Mouse (Mus musculus): ENCODE data around the gene Myadm.
"Not testable (repeated sequence)": the region's sequence is repeated elsewhere in the genome, so short reads cannot be mapped to it uniquely, and the experiment has no call there.

Gene Myadm

DNA sequence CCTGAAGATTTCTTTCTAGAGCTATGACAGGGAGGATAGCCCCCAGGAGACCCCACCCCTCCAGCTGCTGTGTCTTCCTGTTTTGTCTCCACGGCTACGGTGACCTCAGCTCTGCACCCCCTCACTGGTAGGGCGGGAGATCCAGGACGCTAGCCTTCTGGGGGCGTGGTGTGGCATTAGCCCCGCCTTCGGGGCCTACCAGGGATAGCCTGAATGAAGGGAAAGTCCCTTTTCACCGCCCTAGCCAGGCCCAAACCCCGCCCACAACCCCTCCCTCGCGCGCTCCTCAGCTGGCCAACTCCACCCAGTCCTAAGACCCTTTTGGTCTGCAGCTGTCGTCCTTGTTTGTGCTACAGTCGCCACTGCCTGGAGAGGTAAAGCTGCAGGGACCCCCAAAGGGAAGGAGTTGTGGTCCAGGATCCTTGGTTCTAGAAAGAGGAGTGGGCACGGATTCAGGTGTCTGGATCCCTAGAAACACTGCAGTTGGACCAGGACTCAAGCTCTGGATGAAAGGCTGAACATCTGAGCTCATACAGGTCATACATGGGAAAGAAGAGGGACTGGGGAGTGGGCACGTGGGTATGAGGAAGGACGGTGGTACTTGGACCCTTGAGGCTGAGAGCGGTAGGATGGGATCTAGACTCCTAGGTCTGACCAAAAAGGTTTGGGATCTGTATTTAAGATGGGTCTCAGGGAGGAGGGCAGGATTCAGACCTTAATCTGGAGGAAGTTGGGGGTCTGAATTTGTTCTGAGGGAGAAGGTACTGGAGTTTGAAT, 1.6 kb downstream of the Myadm start:
- DNase-seq (ENCODE audit: low read depth): peak; percentile 71

DNA sequence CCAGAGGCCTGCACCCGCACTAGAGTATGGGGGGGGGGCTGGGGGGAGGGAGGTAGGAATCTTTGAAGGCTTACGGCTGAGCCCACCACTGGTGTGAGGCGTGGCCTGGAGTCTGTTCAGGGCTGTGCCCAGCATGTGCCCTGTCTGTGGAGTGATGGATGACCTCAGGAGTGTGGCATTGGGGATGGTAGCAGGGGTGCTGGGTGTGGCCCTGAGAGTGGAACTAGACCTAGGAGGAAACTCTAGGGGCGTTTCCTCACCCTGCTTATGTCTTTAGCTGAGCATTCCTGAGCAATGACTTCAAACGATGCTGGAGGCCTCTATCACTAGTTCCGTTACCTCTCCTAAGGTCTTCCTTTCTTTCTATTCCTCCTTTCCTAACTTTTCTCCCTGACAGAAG, 2.3 kb downstream of the Myadm start:
- DNase-seq (ENCODE audit: low read depth): no peak

DNA sequence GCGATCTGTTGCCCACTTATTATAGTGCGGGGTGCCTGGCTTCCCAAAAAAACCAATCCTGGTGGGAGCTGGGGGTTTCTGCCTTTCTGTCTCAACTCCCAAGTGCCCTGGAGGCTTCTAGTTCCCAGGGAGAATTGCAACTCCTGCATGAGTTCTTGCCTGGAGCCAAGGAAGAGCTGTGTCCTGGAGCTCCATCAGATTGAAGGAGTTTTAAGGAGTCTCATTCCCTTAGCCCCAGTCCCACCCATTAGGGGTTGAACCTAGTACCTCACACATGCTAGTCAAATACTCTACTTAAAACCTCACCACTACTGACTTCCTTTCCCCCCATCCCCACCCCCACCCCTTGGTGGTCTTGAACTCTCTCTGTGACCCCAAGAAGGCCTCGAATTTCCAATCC, 2.9 kb downstream of the Myadm start:
- no peak for DNase-seq (ENCODE audit: low read depth)

DNA sequence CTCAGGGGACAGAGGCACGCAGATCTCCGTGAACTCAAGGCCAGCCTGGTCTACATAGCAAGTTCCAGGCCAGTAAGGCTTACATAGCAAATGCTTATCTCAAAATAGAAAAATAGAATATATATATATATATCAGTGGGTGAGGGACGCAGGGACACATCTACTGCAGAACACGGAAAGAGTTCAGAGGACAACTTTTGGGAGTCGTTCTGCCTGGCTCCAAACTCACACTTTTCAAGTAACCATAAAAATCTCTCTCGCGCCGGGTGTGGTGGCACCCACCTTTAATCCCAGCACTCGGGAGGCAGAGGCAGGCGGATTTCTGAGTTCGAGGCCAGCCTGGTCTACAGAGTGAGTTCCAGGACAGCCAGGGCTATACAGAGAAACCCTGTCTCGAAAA, 3.4 kb downstream of the Myadm start:
- DNase-seq (ENCODE audit: low read depth): not testable (repeated sequence)

DNA sequence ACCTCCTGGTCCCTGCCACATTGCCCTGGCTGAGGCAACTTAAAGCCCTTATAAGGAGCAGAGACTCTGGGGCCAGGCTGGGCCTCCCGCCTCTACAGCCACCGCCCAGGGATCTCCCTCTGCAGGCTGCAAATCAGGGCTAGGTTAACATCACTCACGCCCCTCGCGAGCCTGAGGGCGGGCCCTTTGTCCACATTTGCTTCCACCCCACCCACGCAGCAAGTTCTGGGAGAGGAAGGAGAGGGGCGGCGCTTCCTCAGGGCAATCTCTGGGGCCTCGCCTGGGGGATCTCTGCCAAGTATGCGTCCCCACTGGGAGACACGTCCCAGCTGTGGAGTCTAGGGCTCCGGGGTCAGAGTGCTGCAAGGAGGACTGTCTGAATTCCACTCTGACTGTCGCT, 3.9 kb downstream of the Myadm start:
- DNase-seq (ENCODE audit: low read depth): no peak

DNA sequence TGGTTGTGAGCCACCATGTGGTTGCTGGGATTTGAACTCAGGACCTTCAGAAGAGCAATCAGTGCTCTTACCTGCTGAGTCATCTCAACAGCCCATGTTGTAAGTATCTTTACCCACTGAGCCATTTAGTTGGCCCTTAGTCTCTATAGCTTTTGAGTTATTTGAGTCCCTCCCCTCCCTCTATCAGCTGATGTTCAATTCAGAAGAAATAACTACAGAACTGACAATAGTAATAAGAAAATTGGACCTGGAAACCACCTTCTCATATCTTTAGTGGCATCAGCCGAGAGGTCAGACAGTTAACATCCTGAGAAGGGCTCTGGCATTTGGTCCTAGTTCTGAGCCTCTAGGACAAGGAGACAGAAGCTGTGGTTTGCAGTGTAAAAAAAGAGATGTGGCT, 5.9 kb downstream of the Myadm start:
- DNase-seq (ENCODE audit: low read depth): no peak

DNA sequence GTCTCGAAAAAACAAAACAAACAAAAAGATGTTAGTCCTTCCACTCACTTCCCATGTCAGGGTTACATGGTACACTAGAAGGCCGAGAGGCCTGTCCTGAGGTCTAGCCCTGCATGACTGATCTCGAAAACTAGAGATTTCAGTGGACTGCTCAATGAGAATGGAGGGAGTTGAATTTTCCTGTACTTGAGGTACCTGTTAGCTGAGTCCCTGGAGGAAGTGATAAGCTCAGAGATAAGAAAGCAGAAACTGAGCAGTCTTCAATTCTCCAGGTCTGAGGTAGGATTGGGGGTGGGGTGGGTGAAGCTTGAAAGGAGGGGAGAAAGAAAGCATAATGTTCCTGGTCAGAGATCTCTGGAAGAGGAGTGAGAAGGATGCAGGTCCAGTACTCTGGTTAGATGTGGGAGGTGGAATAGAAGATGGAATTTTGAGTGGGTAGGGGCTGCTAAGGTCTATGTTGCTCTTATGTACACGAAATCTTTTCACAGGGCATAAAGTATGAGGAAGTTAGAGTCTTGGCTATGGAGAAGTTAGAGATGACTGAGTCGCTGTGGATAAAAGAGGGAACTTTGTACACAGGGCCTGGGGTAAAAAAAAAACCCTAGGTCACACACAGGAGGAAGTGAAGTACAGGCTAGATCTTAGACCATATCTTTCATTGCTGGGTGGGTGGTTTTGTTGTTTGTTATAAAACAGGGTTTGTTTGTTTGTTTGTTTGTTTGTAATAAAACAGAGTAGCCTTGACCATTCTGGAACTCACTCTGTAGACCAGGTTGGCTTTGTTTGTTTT, 6.6 kb downstream of the Myadm start:
- no peak for DNase-seq (ENCODE audit: low read depth)

DNA sequence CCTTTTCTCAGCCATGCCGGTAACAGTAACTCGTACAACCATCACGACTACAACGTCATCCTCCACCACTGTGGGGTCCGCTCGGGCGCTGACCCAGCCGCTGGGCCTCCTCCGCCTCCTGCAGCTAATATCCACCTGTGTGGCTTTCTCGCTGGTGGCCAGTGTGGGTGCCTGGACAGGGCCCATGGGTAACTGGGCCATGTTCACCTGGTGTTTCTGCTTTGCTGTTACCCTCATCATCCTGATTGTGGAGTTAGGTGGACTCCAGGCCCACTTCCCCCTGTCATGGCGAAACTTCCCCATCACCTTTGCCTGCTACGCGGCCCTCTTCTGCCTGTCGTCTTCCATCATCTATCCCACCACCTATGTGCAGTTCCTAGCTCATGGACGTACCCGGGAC, 7.8 kb downstream of the Myadm start:
- no peak for DNase-seq (ENCODE audit: low read depth)

DNA sequence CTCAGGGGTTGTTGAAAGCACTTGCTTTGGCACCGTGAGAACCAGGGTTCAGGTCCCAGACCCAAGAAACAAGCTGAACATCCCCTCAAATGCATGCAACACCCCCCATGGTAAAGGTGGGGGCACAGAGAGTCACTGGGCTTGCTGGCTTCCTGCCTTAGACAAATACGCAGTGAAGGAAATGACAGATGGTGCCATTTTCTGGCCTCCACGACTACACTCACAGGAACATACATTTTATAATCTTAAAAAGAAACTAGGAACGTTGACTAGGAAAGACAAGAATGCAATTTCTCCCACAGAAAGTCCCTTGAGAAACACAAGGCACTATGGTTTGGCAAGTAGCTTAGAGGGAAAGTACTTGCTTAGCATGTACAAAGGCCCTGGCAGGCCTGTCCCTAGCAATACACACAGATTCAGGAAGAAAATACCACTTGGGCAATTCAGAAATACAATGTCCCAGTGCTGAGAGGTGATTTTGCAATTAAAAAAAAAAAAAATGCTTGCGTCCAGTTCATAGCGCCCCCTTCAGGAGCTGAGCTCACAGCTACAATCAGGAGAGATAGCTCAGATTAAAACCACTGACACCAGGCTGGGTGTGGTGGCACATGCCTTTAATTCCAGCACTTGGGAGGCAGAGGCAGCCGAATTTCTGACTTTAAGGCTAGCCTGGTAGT, 11.2 kb downstream of the Myadm start:
- no peak for DNase-seq (ENCODE audit: low read depth)

DNA sequence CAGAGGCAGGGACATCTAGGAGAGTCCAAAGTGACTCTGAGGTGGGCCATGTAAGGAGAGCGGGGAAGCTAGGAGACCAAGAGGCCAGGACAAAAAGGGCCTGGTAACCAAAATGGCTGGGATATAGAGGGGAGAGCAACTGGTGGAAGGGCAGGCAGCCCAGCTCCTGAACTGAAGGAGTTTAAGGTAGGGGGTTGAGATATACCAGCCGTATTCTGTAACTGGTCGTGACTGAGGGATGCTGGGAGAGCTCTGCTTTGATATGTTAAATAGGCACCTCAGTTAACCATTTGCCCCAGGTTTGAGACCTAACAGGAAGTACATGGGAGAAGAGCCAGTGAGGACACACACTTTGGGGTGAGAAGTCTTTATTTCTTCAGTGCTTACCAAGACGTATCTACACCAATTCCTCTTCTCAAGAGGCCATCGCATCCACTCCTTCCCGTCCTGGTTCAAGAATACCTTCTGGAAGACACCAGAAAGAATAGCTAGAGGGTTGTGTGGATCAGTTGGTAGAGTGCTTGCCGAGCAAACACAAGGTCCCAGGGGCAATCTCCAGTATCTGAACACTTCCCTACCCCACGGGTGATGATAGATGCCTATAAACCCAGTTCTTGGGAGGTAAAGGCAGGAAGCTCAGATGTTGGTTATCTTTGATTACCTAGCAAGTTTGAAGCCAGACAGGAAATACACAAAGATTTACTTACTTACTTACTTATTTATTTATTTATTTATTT, 12.2 kb downstream of the Myadm start:
- DNase-seq (ENCODE audit: low read depth): no peak

DNA sequence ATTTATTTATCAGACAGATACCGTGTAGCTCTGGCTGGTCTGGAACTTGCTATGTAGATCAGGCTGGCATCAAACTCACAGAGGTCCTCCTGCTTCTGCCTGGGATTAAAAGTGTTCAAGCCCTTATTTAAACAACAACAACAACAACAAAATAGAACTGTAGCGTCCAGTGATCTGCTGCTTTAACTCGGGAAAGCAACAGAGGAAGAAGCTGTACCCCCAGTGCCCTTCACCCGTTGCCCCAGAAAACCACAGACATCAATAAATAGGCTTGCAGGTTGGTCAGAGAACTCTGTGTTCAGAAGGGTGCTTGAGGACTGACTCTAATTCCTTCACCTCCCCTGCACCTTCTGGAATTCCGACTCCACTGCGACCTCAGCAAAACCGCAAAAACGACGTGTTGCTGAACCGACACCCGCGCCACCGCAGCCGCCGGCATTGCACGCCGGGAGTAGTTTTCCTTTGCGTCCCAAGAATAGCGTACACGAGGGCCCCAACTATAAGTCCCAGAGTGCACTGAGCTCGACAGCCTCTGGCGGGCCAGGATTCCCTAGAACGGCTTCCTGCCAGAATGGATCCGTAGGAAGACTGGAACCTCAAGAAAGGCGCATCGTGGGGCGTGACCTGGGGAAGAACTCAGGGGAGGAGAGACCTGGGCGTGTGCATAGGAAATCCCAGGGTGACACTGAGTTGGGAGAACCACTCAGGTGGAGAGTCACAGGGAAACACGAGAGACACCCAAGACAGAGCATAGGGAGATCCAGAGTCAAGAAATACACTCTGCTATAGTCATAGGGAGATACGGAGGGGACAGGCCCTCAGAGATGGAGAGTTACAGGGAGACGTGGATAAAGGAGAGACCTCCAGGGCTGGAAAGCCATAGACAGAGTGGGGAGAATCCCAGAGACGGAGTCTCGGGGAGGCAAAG, 13.0 kb downstream of the Myadm start:
- DNase-seq (ENCODE audit: low read depth): no peak

DNA sequence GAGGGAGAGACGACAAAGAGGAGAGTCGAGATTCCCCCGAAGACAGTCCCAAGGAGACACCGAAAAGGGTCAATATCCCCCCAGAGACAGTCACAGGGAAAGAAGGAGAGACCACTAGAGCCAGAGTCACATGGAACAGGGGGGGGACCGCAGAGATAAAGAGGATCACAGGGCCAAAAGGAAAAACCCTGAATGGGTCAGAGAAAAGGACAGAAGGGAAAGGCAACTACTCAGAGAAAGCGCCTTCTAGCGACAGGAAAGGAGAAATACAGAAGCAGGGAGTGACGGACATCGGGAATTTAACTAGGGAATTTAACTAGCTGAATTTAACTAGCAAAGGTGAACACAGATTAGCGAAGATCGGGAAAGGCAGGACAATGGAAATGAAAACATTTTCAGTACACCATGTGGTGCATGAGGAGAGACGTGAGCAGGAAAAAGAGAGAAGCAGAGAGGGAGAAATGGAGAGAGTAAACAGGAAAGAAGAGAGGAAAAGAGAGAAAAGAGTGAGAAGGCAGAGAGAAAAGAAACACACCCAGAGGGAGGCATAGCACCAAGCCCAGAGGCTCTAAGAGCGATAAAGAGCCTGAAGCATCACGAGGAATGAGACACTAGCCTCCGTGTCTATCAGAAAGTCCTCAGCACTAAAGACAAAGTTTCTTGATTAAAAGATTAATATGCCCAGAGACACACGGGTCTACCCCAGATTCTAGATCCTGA, 13.8 kb downstream of the Myadm start:
- no peak for DNase-seq (ENCODE audit: low read depth)

DNA sequence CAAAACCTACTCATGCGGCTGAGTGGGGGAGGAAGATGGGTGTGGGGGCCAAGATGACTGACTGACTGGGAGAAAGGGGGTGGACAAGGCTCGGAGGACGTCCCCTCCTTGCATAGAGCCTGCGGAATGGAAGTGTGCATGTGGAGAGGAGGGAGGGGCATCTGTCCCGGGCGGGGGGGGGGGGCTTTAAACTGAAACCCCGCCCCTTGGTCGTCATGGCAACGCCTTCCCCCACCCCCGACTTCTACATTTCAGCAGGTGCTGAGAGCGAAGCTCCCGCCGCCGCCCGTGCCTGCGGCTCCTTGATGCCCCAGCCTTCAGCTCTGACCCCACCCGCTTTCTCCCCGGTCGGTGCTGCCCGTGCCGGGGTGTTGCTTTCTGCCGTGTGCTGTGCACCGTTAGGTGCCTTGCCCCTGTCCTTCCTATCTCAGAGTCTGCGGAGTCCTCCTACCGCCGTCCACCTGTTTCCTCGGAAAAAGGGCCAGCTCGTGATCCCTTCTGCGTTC, 14.4 kb downstream of the Myadm start:
- no peak for DNase-seq (ENCODE audit: low read depth)

DNA sequence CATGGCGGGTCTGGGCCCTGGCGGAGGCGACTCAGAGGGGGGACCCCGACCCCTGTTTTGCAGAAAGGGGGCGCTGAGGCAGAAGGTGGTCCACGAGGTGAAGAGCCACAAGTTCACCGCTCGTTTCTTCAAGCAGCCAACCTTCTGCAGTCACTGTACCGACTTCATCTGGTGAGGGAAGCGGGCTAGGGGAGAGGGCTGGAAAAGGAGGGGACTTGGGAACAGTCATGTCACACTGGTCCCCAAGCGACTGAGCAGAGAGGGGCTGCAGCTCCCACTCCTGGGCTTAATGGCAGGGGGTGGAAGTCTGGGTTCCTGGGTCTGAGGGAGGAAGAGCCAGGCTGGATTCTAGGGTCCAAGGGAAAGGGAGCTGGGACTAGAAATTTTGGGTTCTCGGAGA, 14.9 kb downstream of the Myadm start:
- DNase-seq (ENCODE audit: low read depth): no peak

DNA sequence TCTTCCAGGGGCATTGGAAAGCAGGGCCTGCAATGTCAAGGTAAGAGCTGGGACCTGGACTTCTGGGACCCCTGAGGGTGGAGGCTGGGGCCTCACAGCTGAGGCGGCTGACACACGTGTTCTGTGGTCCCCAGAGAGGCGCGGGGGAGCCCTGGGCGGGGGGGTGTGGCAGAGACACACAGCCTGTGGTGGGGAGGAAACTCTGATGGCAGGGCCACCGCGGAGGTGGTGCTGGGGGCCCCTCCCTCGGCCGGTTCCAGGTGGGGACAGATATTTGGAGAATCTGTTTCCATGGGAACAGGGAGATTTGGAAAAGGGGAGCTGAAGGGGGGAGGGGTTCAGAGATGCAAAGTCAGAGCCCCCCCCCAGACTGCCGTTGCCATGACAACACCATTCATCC, 15.4 kb downstream of the Myadm start:
- no peak for DNase-seq (ENCODE audit: low read depth)

DNA sequence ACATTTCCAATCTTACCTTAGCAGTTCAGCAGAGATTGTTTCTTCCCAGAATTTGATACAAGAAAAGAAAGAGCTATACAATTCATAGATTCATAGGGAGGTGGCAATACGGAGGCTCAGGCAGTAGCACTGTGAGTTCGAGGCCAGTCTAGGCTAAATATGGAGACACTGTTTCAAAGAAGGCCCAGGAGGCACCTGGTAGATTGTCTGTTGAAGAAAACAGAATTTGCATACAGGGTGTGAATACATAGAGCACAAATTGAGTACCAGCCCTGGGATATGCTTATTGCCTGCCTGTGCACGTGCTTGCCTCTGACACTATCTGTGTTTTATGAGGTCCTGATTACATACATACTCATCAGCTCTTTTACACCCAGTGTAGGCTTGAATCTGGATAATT, 17.5 kb downstream of the Myadm start:
- no peak for DNase-seq (ENCODE audit: low read depth)

DNA sequence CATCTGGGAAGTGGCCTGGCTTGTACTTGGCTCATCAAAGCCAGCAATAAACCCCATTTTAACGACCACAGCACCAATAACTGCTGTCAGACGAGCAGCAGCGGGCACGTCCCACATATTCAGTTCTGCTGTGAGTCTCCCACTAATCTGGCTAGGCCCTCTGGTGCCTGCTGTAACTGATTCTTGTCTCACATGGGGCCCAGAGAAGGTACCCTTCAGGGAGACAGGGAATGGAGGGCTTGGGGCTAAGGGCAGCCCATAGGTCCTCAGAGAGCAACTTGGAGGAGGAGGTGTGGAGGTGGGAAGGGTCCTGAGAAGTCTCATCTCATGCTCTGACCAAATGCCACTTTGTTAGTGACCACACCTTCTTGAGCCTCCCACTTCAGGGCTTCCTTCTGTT, 19.8 kb downstream of the Myadm start:
- DNase-seq (ENCODE audit: low read depth): no peak

DNA sequence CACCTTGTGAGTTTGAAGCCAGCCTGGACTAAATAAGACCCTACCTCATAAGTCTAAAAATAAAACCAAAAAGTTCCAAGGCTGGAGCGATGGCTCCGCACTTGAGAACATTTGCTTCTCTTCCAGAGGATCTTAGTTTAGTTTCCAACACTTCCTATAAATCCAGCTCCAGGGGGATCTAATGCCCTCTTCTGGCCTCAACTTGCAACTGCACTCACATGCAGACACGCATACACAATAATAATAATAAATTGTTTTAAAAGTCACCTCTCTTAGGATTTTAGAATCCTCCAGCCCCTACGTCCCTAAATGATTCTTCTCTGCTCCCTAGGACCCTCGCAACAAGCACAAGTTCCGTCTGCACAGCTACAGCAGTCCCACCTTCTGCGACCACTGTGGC, 21.4 kb downstream of the Myadm start:
- no peak for DNase-seq (ENCODE audit: low read depth)

DNA sequence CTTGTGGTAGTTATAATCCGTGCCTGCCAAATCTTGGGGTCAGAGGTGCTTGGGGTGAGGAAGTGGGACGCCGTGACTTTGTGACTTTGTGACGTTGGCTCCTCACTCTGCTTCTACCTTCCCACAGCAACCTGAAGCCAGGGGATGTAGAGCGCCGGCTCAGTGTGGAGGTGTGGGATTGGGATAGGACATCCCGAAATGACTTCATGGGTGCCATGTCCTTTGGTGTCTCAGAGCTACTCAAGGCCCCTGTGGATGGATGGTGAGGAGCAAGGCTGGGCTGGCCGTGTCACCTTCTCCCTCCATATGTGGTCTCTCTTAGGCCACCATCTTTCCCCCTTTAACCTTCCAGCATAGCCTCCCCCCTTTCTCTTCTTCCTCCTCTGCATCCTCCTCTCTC, 24.7 kb downstream of the Myadm start:
- no peak for DNase-seq (ENCODE audit: low read depth)

DNA sequence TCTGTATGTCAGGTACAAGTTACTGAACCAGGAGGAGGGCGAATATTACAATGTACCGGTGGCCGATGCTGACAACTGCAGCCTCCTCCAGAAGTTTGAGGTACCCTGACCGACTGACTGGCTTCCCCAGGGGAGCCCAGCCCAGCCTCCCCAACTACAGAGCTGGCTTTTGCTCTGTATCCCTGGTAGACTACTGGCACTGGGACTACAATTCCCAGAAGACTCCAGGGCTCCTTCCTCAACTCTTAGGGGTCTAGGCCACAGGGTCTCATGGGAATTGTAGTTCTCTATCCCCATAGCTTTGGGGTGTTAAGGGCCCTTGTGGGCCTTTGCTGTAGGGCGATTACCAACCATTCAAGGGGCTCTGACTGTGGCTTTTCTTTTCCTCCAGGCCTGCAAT, 25.2 kb downstream of the Myadm start:
- no peak for DNase-seq (ENCODE audit: low read depth)

Measured in naive thymus-derived CD4-positive, alpha-beta T cell, adult 2 months (primary cell).